Mouse (Mus musculus): ENCODE measurements at regions not wholly inside any gene's neighbourhood (a gene's known extent, or its start where the extent isn't known, plus 50 kb on each side); places are given as distances from the start of the nearest gene placed in this dataset.
A peak's percentile ranks its signal among the peaks of the same experiment; 100 is the strongest.

DNA sequence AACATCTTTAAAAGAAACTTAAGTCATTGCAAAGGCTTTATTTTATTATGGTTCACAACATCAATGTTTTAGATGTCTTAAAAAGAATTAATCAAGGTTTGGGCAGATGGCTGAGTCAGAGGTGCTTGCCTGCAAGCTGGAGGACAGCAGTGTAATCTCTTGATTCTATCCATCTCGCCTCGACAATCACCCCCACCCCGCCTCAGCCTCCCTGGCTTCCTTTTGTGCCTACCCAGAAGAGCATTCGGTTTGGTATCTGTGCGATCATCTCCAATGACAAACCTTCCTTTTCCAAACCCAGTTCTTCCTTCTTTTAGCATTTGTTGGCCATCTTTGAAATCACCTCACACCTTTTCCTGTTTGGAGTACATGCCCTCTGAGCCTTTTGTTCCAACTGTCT, 246.2 kb upstream of the Far2 start:
- Histone ChIP-seq H3K9me3 (peaks cover 5% of the 10 kb centered on the region; the same call in 1 of the 2 replicates), H3K4me3 (replicated peaks) (no peak overlapping the region)

DNA sequence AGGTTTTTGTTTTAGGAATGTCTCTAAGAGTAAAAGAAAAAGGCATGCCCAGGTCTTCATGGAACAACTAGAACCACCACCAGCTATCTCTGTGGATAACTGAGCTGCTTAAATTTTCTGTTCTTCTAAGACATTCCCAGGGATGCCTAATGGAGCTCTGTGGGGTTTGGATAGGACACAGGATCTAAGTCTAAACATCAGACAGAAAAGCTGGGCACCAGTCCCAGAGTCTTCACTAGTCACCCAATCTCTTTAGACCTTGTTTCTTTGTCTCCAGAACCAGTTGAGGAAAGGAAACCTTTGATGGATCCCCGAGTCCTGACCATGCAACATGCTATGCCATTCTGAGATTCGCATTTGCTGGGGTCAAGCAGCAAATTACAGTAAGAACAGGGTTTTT, 243.2 kb upstream of the Far2 start:
- Histone ChIP-seq H3K4me1 (peaks cover 5% of the 10 kb centered on the region; the same call in 1 of the 2 replicates), H3K27me3 (replicated peaks) (peaks cover 42% of the 10 kb centered on the region), H3K36me3 (replicated peaks; ENCODE audit: low read length) (no peaks in the 10 kb centered on the region), H3K9me3 (peaks cover 2% of the 10 kb centered on the region; the same call in 1 of the 2 replicates), H3K4me3 (replicated peaks) (no peak overlapping the region)
- TF ChIP-seq GATA1 (IDR thresholded peaks at IDR 0.05; ENCODE audit: borderline replicate concordance, low read length) (no peak), FLI1 (IDR thresholded peaks at IDR 0.05; ENCODE audit: low read length) (no peak)

More for the DNA sequence above, 246.2 kb upstream of the Far2 start:
- Histone ChIP-seq H3K27me3 (replicated peaks) (peaks cover 32% of the 10 kb centered on the region), H3K4me1 (peaks cover 10% of the 10 kb centered on the region), H3K36me3 (replicated peaks; ENCODE audit: low read length) (no peaks in the 10 kb centered on the region)
- TF ChIP-seq FLI1 (IDR thresholded peaks at IDR 0.05; ENCODE audit: low read length) (no peak), GATA1 (IDR thresholded peaks at IDR 0.05; ENCODE audit: borderline replicate concordance, low read length) (no peak)

DNA sequence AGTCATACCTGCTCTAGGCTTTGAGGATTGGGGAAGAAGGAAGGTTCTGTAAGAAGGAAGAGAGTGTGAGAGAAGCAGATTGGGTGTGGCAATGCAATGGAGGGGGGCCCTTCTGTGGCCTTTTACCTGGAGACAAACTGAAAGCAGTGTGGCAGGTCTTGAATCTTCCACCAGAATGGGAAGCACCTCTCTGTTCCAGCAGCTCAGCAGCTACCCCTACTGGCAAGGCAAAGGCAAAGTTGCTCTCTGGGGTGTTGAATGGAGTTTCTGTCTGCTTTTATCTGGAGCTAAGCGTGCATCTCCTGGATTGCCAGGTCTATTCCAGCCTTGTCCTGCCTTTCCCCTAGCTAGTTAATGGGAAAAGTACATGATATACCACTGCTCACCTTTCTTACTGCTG, 236.3 kb upstream of the Far2 start:
- Histone ChIP-seq H3K36me3 (replicated peaks; ENCODE audit: low read length) (no peaks in the 10 kb centered on the region), H3K27me3 (replicated peaks) (peaks cover 43% of the 10 kb centered on the region), H3K4me1 (peaks cover 17% of the 10 kb centered on the region), H3K4me3 (replicated peaks) (peak overlapping the region; percentile 76), H3K9me3 (no peaks in the 10 kb centered on the region)
- TF ChIP-seq GATA1 (IDR thresholded peaks at IDR 0.05; ENCODE audit: borderline replicate concordance, low read length): no peak

- no peak for TF ChIP-seq GATA1 (IDR thresholded peaks at IDR 0.05; ENCODE audit: borderline replicate concordance, low read length)
- TF ChIP-seq FLI1 (IDR thresholded peaks at IDR 0.05; ENCODE audit: low read length): no peak
- Histone ChIP-seq H3K4me1 (peaks cover 11% of the 10 kb centered on the region), H3K27me3 (replicated peaks) (peaks cover 44% of the 10 kb centered on the region), H3K9me3 (no peaks in the 10 kb centered on the region), H3K36me3 (replicated peaks; ENCODE audit: low read length) (no peaks in the 10 kb centered on the region), H3K4me3 (replicated peaks) (no peak overlapping the region)
Measured at GRCm38 (mm10) chr6:147816861-147817260, 230.2 kb upstream of the Far2 start.

- no peak for TF ChIP-seq FLI1 (IDR thresholded peaks at IDR 0.05; ENCODE audit: low read length)
- no peak for TF ChIP-seq GATA1 (IDR thresholded peaks at IDR 0.05; ENCODE audit: borderline replicate concordance, low read length)
- no peak overlapping the region for H3K4me3 ChIP-seq (replicated peaks)
- no peaks in the 10 kb centered on the region for H3K9me3 ChIP-seq
- H3K27me3 ChIP-seq (replicated peaks): peaks cover 44% of the 10 kb centered on the region
- H3K36me3 ChIP-seq (replicated peaks; ENCODE audit: low read length): no peaks in the 10 kb centered on the region
- peaks cover 13% of the 10 kb centered on the region for H3K4me1 ChIP-seq
Measured at GRCm38 (mm10) chr6:147817262-147817661, 229.8 kb upstream of the Far2 start.

DNA sequence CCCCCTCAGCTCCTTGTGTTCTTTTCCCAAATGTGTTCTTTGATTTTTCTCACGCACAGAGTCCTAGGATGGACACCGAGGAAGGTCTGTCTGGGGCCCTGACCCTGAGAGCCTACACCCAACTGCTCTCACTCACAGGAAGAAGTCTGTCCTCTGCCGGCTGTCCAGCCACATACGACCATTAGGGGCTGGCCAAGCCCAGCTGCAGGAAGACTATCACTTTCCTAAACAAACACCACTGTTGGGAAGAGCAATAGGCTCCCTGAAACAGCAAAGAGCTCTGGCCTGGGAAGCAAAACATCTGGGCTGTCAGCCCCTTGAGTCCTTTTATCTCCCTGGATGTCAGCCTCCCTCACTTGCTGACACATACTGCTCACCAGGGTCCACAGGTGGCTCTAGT, 224.8 kb upstream of the Far2 start:
- no peaks in the 10 kb centered on the region for H3K9me3 ChIP-seq
- no peak overlapping the region for H3K4me3 ChIP-seq (replicated peaks)
- H3K27me3 ChIP-seq (replicated peaks): peaks cover 23% of the 10 kb centered on the region
- H3K36me3 ChIP-seq (replicated peaks; ENCODE audit: low read length): no peaks in the 10 kb centered on the region
- 0 out of 2 replicates have a peak, but pooled peaks cover 3% of the 10 kb centered on the region for H3K4me1 ChIP-seq
- no peak for TF ChIP-seq GATA1 (IDR thresholded peaks at IDR 0.05; ENCODE audit: borderline replicate concordance, low read length)
- no peak for TF ChIP-seq FLI1 (IDR thresholded peaks at IDR 0.05; ENCODE audit: low read length)

DNA sequence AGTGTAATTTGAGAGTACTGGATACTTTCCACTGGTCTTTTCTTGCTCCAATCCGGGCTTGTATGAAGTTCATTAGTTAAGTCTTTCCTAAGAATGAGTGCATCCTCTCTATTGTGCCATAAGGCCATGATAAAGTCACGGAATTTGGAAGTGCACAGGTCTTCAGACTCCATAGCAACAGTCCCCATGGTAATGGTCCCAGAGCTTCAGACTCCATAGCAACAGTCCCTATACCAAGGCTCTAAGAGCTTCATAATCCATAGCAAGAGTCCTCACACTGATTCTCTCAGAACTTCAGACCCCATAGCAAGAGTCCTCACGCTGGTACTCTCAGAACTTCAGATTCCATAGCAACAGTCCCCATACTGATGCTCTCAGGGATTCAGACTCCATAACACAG, 214.5 kb upstream of the Far2 start:
- Histone ChIP-seq H3K4me1 (peaks cover 8% of the 10 kb centered on the region), H3K4me3 (replicated peaks) (no peak overlapping the region), H3K36me3 (replicated peaks; ENCODE audit: low read length) (no peaks in the 10 kb centered on the region), H3K9me3 (no peaks in the 10 kb centered on the region), H3K27me3 (replicated peaks) (peaks cover 5% of the 10 kb centered on the region)
- TF ChIP-seq GATA1 (IDR thresholded peaks at IDR 0.05; ENCODE audit: borderline replicate concordance, low read length): no peak
- no peak for TF ChIP-seq FLI1 (IDR thresholded peaks at IDR 0.05; ENCODE audit: low read length)

DNA sequence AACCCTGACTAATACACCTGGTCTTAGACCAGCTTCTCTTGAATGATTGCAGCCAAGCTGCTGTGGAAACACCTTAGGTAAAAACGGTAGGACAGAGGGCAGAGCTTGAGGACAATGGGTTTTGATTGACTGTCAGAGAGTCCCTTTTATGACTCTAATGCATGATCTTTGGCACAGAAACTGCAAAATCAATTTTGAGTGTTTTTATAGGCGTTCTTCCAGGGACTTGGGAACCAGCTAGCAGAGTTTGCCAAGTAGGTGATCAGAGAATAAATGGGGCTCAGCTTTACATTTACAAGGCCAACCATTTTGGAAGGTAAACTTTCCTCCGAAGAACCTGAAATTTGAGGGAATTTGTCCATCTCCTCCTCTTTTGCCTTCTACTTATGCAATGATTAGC, 213.6 kb upstream of the Far2 start:
- peaks cover 3% of the 10 kb centered on the region for H3K27me3 ChIP-seq (replicated peaks)
- no peak overlapping the region for H3K4me3 ChIP-seq (replicated peaks)
- TF ChIP-seq GATA1 (IDR thresholded peaks at IDR 0.05; ENCODE audit: borderline replicate concordance, low read length): no peak
- TF ChIP-seq FLI1 (IDR thresholded peaks at IDR 0.05; ENCODE audit: low read length): no peak
- H3K36me3 ChIP-seq (replicated peaks; ENCODE audit: low read length): no peaks in the 10 kb centered on the region
- peaks cover 8% of the 10 kb centered on the region for H3K4me1 ChIP-seq
- no peaks in the 10 kb centered on the region for H3K9me3 ChIP-seq

GRCm38 (mm10) chr6:147838846-147839245, 208.2 kb upstream of the Far2 start:
- Histone ChIP-seq H3K4me1 (no peaks in the 10 kb centered on the region), H3K36me3 (replicated peaks; ENCODE audit: low read length) (no peaks in the 10 kb centered on the region), H3K4me3 (replicated peaks) (no peak overlapping the region), H3K27me3 (replicated peaks) (no peaks in the 10 kb centered on the region), H3K9me3 (no peaks in the 10 kb centered on the region)
- TF ChIP-seq FLI1 (IDR thresholded peaks at IDR 0.05; ENCODE audit: low read length) (no peak), GATA1 (IDR thresholded peaks at IDR 0.05; ENCODE audit: borderline replicate concordance, low read length) (no peak)

- TF ChIP-seq FLI1 (IDR thresholded peaks at IDR 0.05; ENCODE audit: low read length) (no peak), GATA1 (IDR thresholded peaks at IDR 0.05; ENCODE audit: borderline replicate concordance, low read length) (no peak)
- Histone ChIP-seq H3K9me3 (no peaks in the 10 kb centered on the region), H3K4me3 (replicated peaks) (no peak overlapping the region), H3K27me3 (replicated peaks) (no peaks in the 10 kb centered on the region), H3K4me1 (no peaks in the 10 kb centered on the region), H3K36me3 (replicated peaks; ENCODE audit: low read length) (no peaks in the 10 kb centered on the region)
Measured at GRCm38 (mm10) chr6:147849988-147850387, 197.1 kb upstream of the Far2 start.

GRCm38 (mm10) chr6:147861116-147861515, 185.9 kb upstream of the Far2 start:
- H3K27me3 ChIP-seq (replicated peaks): peaks cover 4% of the 10 kb centered on the region
- no peaks in the 10 kb centered on the region for H3K36me3 ChIP-seq (replicated peaks; ENCODE audit: low read length)
- no peaks in the 10 kb centered on the region for H3K4me1 ChIP-seq
- H3K4me3 ChIP-seq (replicated peaks): no peak overlapping the region
- H3K9me3 ChIP-seq: no peaks in the 10 kb centered on the region
- TF ChIP-seq GATA1 (IDR thresholded peaks at IDR 0.05; ENCODE audit: borderline replicate concordance, low read length) (no peak), FLI1 (IDR thresholded peaks at IDR 0.05; ENCODE audit: low read length) (no peak)

Data from megakaryocyte, embryonic 14.5 days (primary cell).